Mouse (Mus musculus) liver, embryonic 13.5 days (tissue): Measurements from ENCODE around the gene Snx7. TPM values are rescaled to one million over a fixed set of nuclear protein-coding genes. Genes with fewer than 3 reads are reported as not detected.

Experiments used
- ATAC-seq: fragments of 200-750 bp; cut with Nextera tagmentation; 2 replicates; pipeline ENCODE4 v1.8.0; 2017; ENCODE audit warnings: low read depth, mild to moderate bottlenecking, moderate number of reproducible peaks, moderate library complexity
- DNase-seq: peaks from one replicate; pipeline ENCODE4 v3.0.0; 2022
- H3K27ac ChIP-seq: fragments of 300-500 bp; sonication (generic); 2 replicates; pipeline ENCODE4 v1.5.1; 2015; ENCODE audit warnings: moderate library complexity, mild to moderate bottlenecking, inconsistent platforms
- H3K27me3 ChIP-seq: fragments of 300-500 bp; sonication (generic); 2 replicates; pipeline ENCODE4 v1.6.1; 2015; ENCODE audit warnings: mild to moderate bottlenecking, inconsistent platforms
- H3K36me3 ChIP-seq: fragments of 300-500 bp; sonication (generic); 2 replicates; pipeline ENCODE4 v1.6.1; 2015; ENCODE audit warnings: mild to moderate bottlenecking, inconsistent platforms
- H3K4me1 ChIP-seq: fragments of 300-500 bp; sonication (generic); replicated peaks from 2 replicates; pipeline ENCODE4 v1.6.1; 2015; ENCODE audit warnings: inconsistent platforms
- H3K4me2 ChIP-seq: fragments of 300-500 bp; sonication (generic); 2 replicates; pipeline ENCODE4 v1.6.1; 2015; ENCODE audit warnings: inconsistent platforms, mild to moderate bottlenecking, moderate library complexity
- H3K4me3 ChIP-seq: fragments of 300-500 bp; sonication (generic); replicated peaks from 2 replicates; pipeline ENCODE4 v1.5.1; 2015; ENCODE audit warnings: mild to moderate bottlenecking, inconsistent platforms
- H3K9ac ChIP-seq: fragments of 300-500 bp; sonication (generic); 2 replicates; pipeline ENCODE4 v1.6.1; 2015; ENCODE audit warnings: mild to moderate bottlenecking, inconsistent platforms
- H3K9me3 ChIP-seq: fragments of 300-500 bp; sonication (generic); replicated peaks from 2 replicates; pipeline ENCODE4 v1.6.1; 2016; ENCODE audit warnings: inconsistent platforms
- WGBS: fragments of 180-500 bp; shearing (Covaris S2); methylation state at CpG from one replicate; pipeline ENCODE4 v1.1.7; 2015; ENCODE audit not compliant: insufficient replicate concordance; 5-methylcytosine and 5-hydroxymethylcytosine counted together
- microRNA-seq: library from miRNA; unstranded; fragments of <30 nt; microRNA quantifications from one replicate; pipeline ENCODE4, GENCODE M21; 2016
- polyA plus RNA-seq: library from polyadenylated mRNA; unstranded; fragments of >200 nt; fragmentation: Nextera tagmentation; extraction: Ambion mirVana; gene quantifications from 2 replicates; pipeline ENCODE4 v1.2.1, GENCODE M21; 2015

Snx7 gene
- polyA plus RNA-seq, 1 experiment from 2014 or later: 13.2 TPM

DNA sequence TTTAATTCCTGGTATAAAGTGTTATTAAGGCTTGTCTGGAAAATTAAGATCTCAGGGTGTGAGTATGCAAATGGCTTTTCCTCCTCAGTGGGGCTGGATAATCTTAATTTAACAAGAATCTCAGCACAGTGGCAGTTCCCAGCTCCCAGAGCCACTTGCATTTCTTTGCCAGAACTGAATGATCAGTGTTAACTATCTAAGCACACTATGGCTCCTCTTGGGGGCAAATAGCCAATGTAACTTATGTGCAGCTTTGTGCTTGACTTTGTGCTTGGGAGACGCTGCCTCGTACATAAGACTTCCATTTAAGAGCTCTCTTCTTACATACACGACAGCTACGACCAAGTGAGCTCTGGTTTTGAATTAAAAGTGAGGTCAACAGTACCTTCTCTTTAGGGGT, 136.1 kb downstream of the Snx7 start:
- 55% methylated on average over 4 of the region's 4 CpGs for WGBS
- H3K9me3 ChIP-seq: no peaks in the 10 kb centered on the region
- H3K4me2 ChIP-seq: no peak overlapping the region
- H3K27ac ChIP-seq: no peak overlapping the region
- H3K27me3 ChIP-seq: no peaks in the 10 kb centered on the region
- ATAC-seq (no peak), DNase-seq (no peak)
- H3K4me3 ChIP-seq: no peak overlapping the region
- no peaks in the 10 kb centered on the region for H3K4me1 ChIP-seq
- H3K36me3 ChIP-seq: no peaks in the 10 kb centered on the region
- H3K9ac ChIP-seq: no peak overlapping the region

Small RNA genes within 50 kb of the gene (microRNA-seq; reads per million reads assigned to microRNA genes)
- gene Gm24811: not detected
